Mouse (Mus musculus): ENCODE data around the gene Klhl2. TPM values are rescaled to one million over a fixed set of nuclear protein-coding genes. Genes with fewer than 3 reads are reported as not detected.

Klhl2 gene
- 39.8 and 48.9 TPM in 2 replicates for polyA plus RNA-seq (2012; rRNA removed)

DNA sequence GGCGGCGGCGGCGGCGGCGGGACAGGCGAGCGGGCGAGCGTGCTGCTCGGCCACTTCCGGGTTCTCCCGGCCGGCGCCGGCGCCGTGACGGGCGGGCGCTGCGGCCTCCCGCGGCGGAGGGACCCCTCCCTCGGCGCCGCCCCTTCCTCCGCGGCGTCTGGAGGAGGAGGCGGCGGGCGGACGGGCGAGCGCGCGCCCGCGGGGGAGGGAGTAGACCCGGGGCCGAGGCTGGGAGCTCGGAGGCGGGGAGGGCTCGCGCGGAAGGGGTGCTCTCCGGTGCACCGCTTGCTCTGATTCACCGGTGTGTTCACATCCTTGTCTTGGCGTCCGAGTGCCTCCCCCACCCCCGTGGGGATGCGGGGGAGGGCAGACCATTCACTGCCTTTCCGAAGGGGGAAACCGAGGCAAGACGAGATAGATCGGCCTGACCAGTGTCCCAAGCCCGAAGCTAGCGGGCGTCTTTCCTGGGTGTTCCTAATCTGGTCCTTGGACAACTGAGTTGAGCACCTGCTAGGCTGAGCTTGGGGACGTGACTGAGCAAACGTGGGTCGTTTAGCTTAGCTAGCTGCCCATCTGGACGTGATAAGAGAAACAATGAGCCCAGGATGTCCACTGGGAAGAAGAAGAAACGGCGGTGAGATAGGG lies at the start of gene Klhl2:
Gene Klhl2 (minus strand): TSS at position 121 of the 645 bp plus-strand sequence.

GRCm38 (mm10) chr8:64733271-64733943 lies 116.4 kb downstream of the Klhl2 start, which contains the start of gene Msmo1:
Gene Msmo1 (minus strand): TSS chr8:64733792.

GRCm38 (mm10) chr8:64692651-64693201 lies 157.1 kb downstream of the Klhl2 start, which contains the start of gene Cpe:
Gene Cpe (minus strand): TSS chr8:64693054.

Other genes starting within 250 kb of the Klhl2 start
- gene Cpe, start 157.0 kb downstream of the Klhl2 start, polyA plus RNA-seq (2012; rRNA removed) = 256 and 285 TPM in 2 replicates
- 81.4 and 98.0 TPM in 2 replicates for gene Msmo1, start 116.2 kb downstream of the Klhl2 start, polyA plus RNA-seq (2012; rRNA removed)
- gene Tmem192, start 97.2 kb upstream of the Klhl2 start, polyA plus RNA-seq (2012; rRNA removed) = 15.3 and 17.7 TPM in 2 replicates
- gene Trim75, start 137.8 kb upstream of the Klhl2 start, polyA plus RNA-seq (2012; rRNA removed) = not detected in 2 replicates
- gene Trim61, start 168.5 kb upstream of the Klhl2 start, polyA plus RNA-seq (2012; rRNA removed) = 0.05 TPM in 1 of 2 replicates, not detected in the other
- gene Trim60, start 168.6 kb upstream of the Klhl2 start, polyA plus RNA-seq (2012; rRNA removed) = not detected in 2 replicates
- gene Apela, start 187.3 kb upstream of the Klhl2 start, polyA plus RNA-seq (2012; rRNA removed) = 2.2 and 2.3 TPM in 2 replicates
- not detected in 2 replicates for gene Gm10663, start 225.0 kb upstream of the Klhl2 start, polyA plus RNA-seq (2012; rRNA removed)